Mouse (Mus musculus) heart, postnatal 14 days (tissue): ENCODE results near the gene Cbx4. TPM values are rescaled to one million over a fixed set of nuclear protein-coding genes. Genes with fewer than 3 reads are reported as not detected.

Experiments used
- DNase-seq, 2 experiments: peaks; one replicate each; pipeline ENCODE4 v3.0.0; 2021 to 2022
- intact Hi-C: fragments of 180-260 bp; cut with DNase I; formaldehyde crosslinking; loops from one replicate; pipeline ENCODE4 v1.15.1; 2025
- total RNA-seq, 2 experiments: library from RNA; stranded (reverse); gene quantifications; 2 replicates each; pipeline ENCODE4 v1.2.3; 2021

Gene Cbx4
- total RNA-seq, 2 experiments from 2014 or later: 15.2 to 17.8 TPM

DNA sequence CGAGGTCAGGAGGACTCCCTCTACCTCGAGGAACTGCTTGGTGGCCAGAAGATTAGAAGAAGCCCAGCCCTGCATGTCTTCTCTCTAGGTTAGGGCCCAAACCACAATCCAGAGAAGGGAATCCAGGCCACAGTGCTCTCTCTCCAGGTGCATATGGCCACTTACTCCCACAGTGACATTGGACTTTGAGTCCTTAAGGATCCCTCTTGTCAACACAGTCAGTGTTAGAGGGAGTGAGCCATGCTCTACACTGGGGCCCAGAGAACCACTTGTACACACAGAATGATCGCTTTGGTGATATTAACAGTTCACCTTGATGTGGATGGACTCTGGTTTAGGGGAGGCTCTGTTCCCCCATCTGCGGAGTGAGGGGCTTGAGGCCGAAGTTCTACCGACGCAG, 13.8 kb downstream of the Cbx4 start:
- DNase-seq: no peak
- intact Hi-C loops: no loop called here

DNA sequence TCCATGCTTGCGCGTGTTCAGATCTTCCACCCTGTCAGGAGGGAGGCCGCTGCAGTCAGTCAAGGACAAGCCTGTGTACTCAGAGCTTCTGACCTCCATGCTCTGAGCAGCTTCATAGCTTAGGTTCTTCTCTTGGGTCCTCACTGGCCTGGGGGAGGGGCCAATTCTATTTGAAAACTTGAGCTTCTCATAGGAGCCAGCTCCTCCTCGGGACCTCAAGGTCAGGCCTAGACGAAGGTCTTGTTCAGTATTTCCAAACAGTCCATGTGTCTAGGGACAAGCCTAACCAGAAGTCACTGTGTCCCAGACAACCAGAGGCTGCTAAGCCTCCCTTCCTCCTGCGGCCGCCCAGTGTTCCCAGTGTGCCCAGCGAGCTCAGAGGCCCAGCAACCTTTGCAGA, 19.2 kb downstream of the Cbx4 start:
- intact Hi-C loops: no loop called here
- no peak for DNase-seq

- DNase-seq: no peak
- intact Hi-C loops: no loop called here
Observed at GRCm38 (mm10) chr11:119059256-119059655, 26.8 kb downstream of the Cbx4 start.

DNA sequence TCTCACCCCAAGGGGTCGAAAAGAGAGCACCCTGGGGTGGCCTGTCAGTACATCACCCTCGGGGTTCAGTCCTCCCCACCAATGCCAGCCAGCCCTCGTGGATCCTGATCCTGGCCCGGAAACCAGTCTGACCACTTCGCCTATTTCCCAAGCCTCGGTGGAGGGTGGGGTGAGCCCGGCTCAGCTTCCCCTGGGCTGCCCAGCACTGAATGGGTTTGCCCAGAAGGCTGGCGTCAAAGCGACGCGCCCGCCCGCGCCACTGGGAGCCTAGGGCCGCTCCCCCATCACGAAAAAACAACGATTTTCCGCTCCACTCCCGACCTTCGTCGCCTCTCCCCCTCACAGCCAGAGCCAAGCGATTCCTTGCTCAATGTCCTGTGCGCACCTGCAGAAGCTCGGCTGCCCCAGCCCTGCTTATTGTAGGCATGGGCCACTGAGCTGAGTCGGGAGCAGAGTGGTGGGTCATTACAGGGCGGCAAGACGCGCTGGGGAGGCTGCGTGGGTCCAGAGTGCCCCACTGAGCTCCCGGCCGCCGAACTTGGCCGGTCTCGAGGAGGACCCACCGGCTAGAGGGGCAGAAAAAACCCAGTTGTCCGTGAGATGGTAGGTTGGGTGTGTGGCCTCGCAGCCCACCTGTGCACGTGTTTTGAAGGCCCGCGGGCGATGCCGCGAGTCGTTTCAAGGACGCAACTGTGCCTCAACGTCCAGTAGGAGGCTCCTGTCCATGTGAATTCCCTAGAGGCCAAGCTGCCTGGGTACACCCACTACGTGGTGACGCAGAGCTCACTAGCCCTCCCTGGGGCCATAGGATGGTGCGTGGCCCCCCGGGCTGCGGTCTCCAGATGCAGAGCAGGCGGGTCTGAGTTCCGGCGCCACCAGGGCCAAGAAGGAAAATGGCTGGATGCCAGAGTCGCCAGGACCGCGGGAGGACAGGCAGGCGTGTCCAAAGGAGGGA, 27.7 kb downstream of the Cbx4 start:
- DNase-seq: peak in 1 of 2 experiments; percentile 42
- intact Hi-C loops: no loop called here

- intact Hi-C loops: no loop called here
Observed at GRCm38 (mm10) chr11:119057291-119057690, 28.7 kb downstream of the Cbx4 start.

DNA sequence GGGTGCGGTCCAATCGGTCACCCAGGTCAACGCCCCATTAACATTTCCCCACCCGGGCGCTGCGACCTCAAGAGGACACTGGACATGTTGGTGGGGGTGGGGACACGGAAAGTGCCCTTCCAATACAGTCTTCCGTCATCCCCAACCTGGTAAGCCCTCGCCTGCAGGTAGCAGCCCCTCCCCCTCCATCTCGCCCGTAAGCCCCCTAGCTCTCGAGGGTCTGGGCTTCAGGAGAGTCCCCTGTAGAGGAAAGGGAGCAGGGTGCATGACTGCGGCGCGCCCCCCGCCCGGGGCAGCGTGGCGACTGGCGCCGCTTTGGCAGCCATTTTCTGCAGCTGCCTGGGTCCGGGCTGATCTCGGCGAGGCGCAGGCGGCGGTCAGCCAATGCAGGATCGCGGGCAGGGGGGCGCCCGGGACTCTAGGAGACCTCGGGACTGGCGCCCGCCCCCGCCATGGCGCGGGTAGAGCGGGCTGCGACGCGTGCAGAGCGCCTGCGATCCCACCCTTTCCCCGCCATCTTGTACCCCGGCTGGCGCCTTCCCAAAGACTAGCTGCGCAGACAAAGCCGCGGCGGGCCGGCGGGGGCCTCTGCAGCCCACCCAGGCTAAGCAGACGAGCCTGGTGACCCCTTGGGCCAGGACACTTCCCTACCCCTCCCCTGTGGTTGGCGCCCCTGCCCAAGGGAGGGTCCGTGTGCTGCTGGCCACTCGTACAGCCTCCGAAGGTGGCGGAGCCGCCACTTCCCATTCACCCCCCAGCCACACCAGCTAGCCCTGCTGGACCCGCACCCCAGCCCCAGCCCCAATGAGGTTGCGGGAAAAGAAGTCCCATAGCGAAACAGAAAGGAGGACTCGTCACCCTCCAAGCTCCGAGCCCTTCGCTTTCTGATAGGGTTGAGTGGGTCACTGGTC, 29.5 kb downstream of the Cbx4 start:
- intact Hi-C loops: no loop called here
- DNase-seq: peak; percentile 68 to 73

More at GRCm38 (mm10) chr11:119057291-119057690, 28.7 kb downstream of the Cbx4 start:
- DNase-seq: no peak

DNA sequence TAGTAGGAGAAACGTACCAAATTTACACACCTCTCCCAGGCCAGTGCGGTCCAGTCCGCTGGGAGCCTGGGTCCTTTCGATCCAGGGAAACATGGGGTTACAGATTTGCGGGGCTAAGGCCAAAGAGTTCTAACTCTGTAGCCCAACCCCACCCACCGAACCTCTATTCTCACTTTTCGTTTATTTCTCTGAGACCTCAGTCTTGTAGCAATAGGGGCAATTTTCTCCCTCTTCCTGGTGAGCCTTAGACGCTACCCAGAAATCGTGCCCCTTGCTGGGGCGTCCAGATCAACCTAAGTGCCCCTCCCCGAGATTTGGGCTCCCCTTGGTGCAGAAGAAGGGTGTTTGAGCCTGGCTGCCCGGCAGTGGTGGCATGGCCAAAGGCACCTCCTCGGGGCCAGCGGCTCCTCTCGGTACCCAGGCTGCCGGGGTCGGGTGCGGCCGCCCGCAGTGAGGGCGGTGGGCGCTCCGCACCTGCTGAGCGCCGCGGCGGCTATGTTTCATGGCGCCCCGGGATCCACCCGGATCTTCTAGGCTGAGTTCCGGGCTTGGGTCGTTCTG, 30.4 kb downstream of the Cbx4 start:
- no peak for DNase-seq
- intact Hi-C loops: loop anchor here (1.0 kb wide), 1 partner anchor 35 kb away; no protein-coding TSS in a partner anchor

- intact Hi-C loops: loop anchor here (1.0 to 5.0 kb wide), 2 partner anchors 36 to 73 kb away; no protein-coding TSS in a partner anchor
- peak in 1 of 2 experiments; percentile 57 for DNase-seq
Observed at GRCm38 (mm10) chr11:119054351-119055345, 31.4 kb downstream of the Cbx4 start.

DNA sequence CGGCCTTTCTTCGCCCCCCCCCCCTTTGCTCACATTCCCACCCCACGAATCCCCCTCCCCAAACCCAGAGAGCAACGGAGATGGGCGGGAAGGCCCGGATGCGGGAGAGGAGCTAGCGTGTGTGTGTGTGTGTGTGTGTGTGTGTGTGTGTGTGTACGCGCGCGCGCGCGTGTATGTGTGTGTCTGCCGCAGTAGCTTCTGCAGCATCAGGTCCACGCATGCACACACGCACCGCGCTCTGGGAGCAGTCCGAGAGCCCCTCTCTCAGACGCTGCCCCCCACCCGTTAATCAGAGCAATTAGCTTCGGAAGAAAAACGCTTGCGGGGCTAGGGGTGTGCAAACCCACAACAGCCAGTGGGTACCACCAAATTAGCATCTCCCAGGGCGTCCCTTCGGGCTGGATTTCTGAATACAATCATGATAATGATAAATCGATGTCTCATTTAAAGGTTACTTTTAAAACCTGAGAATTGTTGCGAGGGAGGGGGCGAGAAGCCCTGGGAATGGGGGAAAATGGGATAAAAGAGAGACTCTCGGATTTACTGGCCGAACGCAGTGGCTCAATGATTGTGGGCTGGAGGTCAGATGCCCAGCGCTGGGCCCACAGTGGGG, 32.2 kb downstream of the Cbx4 start:
- intact Hi-C loops: loop anchor here (5.0 kb wide), 1 partner anchor 73 kb away; no protein-coding TSS in a partner anchor
- no peak for DNase-seq

GRCm38 (mm10) chr11:119053257-119053670, 32.8 kb downstream of the Cbx4 start:
- peak; percentile 78 to 80 for DNase-seq
- intact Hi-C loops: loop anchor here (5.0 kb wide), 1 partner anchor 74 kb away; no protein-coding TSS in a partner anchor

DNA sequence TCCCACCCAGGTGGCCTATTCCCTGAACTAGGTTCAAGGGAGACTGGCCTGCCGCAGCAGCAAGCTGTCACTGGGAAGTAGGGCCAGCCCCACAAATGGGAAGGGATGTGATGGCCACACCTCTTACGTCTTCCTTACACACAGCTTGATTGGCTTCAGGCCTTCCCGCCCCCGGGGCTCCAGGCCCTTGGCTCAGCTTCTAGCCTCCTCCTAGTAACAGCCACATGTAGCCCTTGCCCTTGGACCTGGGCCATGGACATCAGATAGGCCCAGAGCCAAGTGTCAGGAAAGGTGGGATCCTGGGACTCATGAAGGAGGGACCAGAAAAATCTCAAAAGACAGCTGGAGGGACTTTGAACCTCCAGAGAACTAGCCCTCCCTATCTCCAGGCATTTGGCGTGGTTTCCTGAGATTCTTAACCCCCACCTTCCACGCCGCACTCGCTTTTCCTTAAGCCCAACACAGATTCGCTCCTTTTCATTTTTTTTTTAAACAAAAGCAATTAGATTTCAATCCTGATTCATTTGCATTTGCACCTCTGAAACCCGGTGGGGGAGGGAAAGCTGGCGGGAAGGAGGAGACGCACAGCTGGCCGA, 33.3 kb downstream of the Cbx4 start:
- peak in 1 of 2 experiments; percentile 63 for DNase-seq
- intact Hi-C loops: loop anchor here (5.0 kb wide), 1 partner anchor 75 kb away; no protein-coding TSS in a partner anchor

- intact Hi-C loops: loop anchor here (2.0 to 5.0 kb wide), 2 partner anchors 75 to 139 kb away; no protein-coding TSS in a partner anchor
- peak in 1 of 2 experiments; percentile 50 for DNase-seq
Observed at GRCm38 (mm10) chr11:119051927-119052660, 33.9 kb downstream of the Cbx4 start.

GRCm38 (mm10) chr11:119051426-119051825, 34.6 kb downstream of the Cbx4 start:
- intact Hi-C loops: loop anchor here (2.0 to 5.0 kb wide), 2 partner anchors 76 to 139 kb away; no protein-coding TSS in a partner anchor
- DNase-seq: no peak

GRCm38 (mm10) chr11:119050361-119050760, 35.7 kb downstream of the Cbx4 start:
- intact Hi-C loops: loop anchor here (2.0 to 5.0 kb wide), 2 partner anchors 77 to 140 kb away; no protein-coding TSS in a partner anchor
- DNase-seq: no peak

GRCm38 (mm10) chr11:119048133-119048510, 37.9 kb downstream of the Cbx4 start:
- intact Hi-C loops: no loop called here
- no peak for DNase-seq

- intact Hi-C loops: no loop called here
- DNase-seq: peak in 1 of 2 experiments; percentile 56
Observed at GRCm38 (mm10) chr11:119047261-119048132, 38.5 kb downstream of the Cbx4 start.
